Mouse (Mus musculus) heart, embryonic 16.5 days (tissue): ENCODE data around the gene Itga9. TPM values are rescaled to one million over a fixed set of nuclear protein-coding genes. Genes with fewer than 3 reads are reported as not detected.

Experiments
- ATAC-seq: fragments of 200-750 bp; cut with Nextera tagmentation; replicated peaks from 2 replicates; pipeline ENCODE4 v1.8.0; 2017; ENCODE audit warnings: moderate number of reproducible peaks; ENCODE audit not compliant: insufficient read depth, low FRiP score; ENCODE audit errors: extremely low read depth
- H3K27ac ChIP-seq: fragments of 300-500 bp; sonication (generic); 2 replicates; pipeline ENCODE4 v1.5.1; 2014; ENCODE audit warnings: mild to moderate bottlenecking, low read length, control low read depth, moderate library complexity
- H3K27me3 ChIP-seq: fragments of 300-500 bp; sonication (generic); 2 replicates; pipeline ENCODE4 v1.6.1; 2014; ENCODE audit warnings: low read length, mixed read lengths; ENCODE audit not compliant: control insufficient read depth, insufficient read depth
- H3K36me3 ChIP-seq: fragments of 300-500 bp; sonication (generic); 2 replicates; pipeline ENCODE4 v1.6.1; 2014; ENCODE audit not compliant: control insufficient read depth, insufficient read depth
- H3K4me1 ChIP-seq: fragments of 300-500 bp; sonication (generic); 2 replicates; pipeline ENCODE4 v1.6.1; 2014; ENCODE audit warnings: low read length, mixed read lengths; ENCODE audit not compliant: control insufficient read depth, insufficient read depth
- H3K4me2 ChIP-seq: fragments of 300-500 bp; sonication (generic); 2 replicates; pipeline ENCODE4 v1.6.1; 2014; ENCODE audit warnings: low read depth, mild to moderate bottlenecking, control low read depth, low read length
- H3K4me3 ChIP-seq: fragments of 300-500 bp; sonication (generic); 2 replicates; pipeline ENCODE4 v1.5.1; 2014; ENCODE audit warnings: mild to moderate bottlenecking, control low read depth, low read length
- H3K9ac ChIP-seq: fragments of 300-500 bp; sonication (generic); 2 replicates; pipeline ENCODE4 v1.6.1; 2014; ENCODE audit warnings: low read length, control low read depth
- H3K9me3 ChIP-seq: fragments of 300-500 bp; sonication (generic); replicated peaks from 2 replicates; pipeline ENCODE4 v1.6.1; 2016; ENCODE audit warnings: low read length; ENCODE audit not compliant: control insufficient read depth
- WGBS: fragments of 180-500 bp; shearing (Covaris S2); extraction: QIAGEN DNeasy Blood & Tissue Kit; methylation state at CpG from one replicate; pipeline ENCODE4 v1.1.7; 2014; 5-methylcytosine and 5-hydroxymethylcytosine counted together
- polyA plus RNA-seq: library from polyadenylated mRNA; unstranded; fragments of >200 nt; fragmentation: Nextera tagmentation; extraction: Ambion mirVana; gene quantifications from 2 replicates; pipeline ENCODE4 v1.2.1, GENCODE M21; 2015

The Itga9 gene
- polyA plus RNA-seq, 1 experiment from 2014 or later = 3.1 TPM

- Histone ChIP-seq H3K9me3 (no peaks in the 10 kb centered on the region), H3K4me1 (peaks cover 11% of the 10 kb centered on the region), H3K36me3 (peaks cover 2% of the 10 kb centered on the region), H3K27ac (no peak overlapping the region), H3K4me3 (no peak overlapping the region), H3K4me2 (no peak overlapping the region), H3K9ac (no peak overlapping the region), H3K27me3 (no peaks in the 10 kb centered on the region)
- no peak for ATAC-seq
- WGBS = 92% methylated on average over 11 of the region's 11 CpGs
Observed at GRCm38 (mm10) chr9:118878596-118878995, 272.1 kb downstream of the Itga9 start.

DNA sequence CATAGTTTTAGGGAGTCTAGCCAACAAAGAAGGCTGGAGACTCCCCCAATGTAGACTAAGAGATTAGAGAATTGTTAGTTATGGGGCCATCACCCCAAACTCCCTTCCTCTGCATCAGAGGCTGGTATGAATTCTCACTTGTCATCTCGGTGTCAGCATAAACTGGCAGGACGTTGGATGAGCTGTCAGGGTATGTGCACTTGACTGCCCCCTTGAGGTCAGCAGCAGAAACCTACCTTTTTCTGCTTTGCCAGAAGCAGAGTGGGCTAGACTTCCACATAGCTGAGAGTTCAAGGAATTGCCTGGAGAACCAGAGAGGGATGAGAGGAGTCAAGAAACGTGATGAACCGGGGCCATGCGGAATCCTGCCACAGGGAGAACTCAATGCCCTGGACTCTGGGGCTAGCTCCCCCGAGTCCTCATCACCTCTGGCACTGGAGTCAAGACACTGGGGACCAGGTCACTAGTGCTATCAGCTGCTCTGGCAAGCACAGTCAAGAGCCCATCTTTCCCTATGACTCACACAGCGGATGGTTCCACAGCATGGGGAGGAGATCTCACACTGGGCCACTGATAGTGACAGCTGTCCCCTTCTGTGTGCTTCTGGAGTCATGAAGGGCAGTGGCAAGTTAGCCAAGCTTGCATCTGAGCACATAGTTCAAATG, 274.9 kb downstream of the Itga9 start:
- WGBS = 75% methylated on average over 7 of the region's 7 CpGs
- H3K36me3 ChIP-seq = 0 out of 2 replicates have a peak, but pooled peaks cover 3% of the 10 kb centered on the region

GRCm38 (mm10) chr9:118881946-118882284, 275.4 kb downstream of the Itga9 start:
- WGBS = 75% methylated on average over 6 of the region's 6 CpGs
- ATAC-seq = no peak
- Histone ChIP-seq H3K9me3 (no peaks in the 10 kb centered on the region), H3K27ac (no peak overlapping the region), H3K4me1 (peaks cover 8% of the 10 kb centered on the region), H3K36me3 (0 out of 2 replicates have a peak, but pooled peaks cover 3% of the 10 kb centered on the region), H3K27me3 (no peaks in the 10 kb centered on the region), H3K4me2 (no peak overlapping the region), H3K4me3 (no peak overlapping the region), H3K9ac (no peak overlapping the region)

More for the DNA sequence above, 274.9 kb downstream of the Itga9 start:
- Histone ChIP-seq H3K9me3 (no peaks in the 10 kb centered on the region), H3K4me3 (no peak overlapping the region), H3K4me1 (peaks cover 11% of the 10 kb centered on the region), H3K27ac (no peak overlapping the region), H3K9ac (no peak overlapping the region), H3K4me2 (no peak overlapping the region), H3K27me3 (no peaks in the 10 kb centered on the region)
- no peak for ATAC-seq

DNA sequence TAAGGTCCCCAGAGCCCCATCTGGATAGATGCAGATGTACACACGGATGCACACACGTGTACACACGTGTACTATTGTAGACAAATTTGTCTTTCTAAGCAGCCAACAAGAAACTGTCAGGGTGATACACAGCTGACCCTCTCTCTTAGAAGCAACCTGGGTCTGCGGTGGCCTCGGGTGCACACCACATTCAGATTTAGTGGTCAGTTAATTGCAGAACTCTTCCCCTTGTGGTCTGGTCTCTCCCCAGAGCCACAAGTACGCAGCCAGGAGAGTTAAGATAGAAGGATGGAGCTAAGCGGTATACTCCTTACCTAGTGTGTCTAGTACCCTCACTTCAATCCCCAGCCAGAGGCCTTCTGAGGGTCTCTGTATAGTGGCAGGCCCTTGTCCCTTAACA, 276.7 kb downstream of the Itga9 start:
- no peak for ATAC-seq
- H3K27ac ChIP-seq = no peak overlapping the region
- H3K27me3 ChIP-seq = no peaks in the 10 kb centered on the region
- H3K36me3 ChIP-seq = 0 out of 2 replicates have a peak, but pooled peaks cover 3% of the 10 kb centered on the region
- 86% methylated on average over 7 of the region's 7 CpGs for WGBS
- no peaks in the 10 kb centered on the region for H3K9me3 ChIP-seq
- no peak overlapping the region for H3K9ac ChIP-seq
- H3K4me3 ChIP-seq = no peak overlapping the region
- no peak overlapping the region for H3K4me2 ChIP-seq
- no peaks in the 10 kb centered on the region for H3K4me1 ChIP-seq

GRCm38 (mm10) chr9:118885785-118886184, 279.3 kb downstream of the Itga9 start:
- no peak overlapping the region for H3K27ac ChIP-seq
- H3K36me3 ChIP-seq = 0 out of 2 replicates have a peak, but pooled peaks cover 3% of the 10 kb centered on the region
- no peak overlapping the region for H3K9ac ChIP-seq
- 64% methylated on average over 6 of the region's 6 CpGs for WGBS
- H3K27me3 ChIP-seq = no peaks in the 10 kb centered on the region
- no peaks in the 10 kb centered on the region for H3K9me3 ChIP-seq
- H3K4me3 ChIP-seq = no peak overlapping the region
- ATAC-seq = no peak
- H3K4me2 ChIP-seq = no peak overlapping the region
- H3K4me1 ChIP-seq = no peaks in the 10 kb centered on the region; the same call in 1 of the 2 replicates

DNA sequence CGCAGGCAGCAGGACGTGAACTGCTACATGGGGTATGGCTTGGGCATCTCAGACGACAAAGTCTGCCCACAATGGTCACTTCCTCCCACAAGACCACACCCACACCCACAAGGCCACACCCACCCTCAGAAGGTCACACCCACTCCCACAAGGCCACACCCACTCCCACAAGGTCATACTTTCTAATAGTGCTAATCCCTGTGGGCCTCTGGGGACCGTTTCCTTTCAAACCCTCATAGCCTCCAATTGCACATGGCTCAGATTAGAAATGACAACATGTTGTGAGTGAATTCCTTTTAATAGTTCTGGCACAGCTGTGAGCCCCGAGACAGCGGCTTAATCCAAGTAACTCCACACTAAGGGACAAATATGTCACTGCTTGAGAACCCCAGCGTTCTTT, 280.7 kb downstream of the Itga9 start:
- Histone ChIP-seq H3K4me3 (no peak overlapping the region), H3K36me3 (0 out of 2 replicates have a peak, but pooled peaks cover 3% of the 10 kb centered on the region), H3K4me1 (no peaks in the 10 kb centered on the region; the same call in 1 of the 2 replicates), H3K9ac (no peak overlapping the region), H3K9me3 (no peaks in the 10 kb centered on the region), H3K4me2 (no peak overlapping the region), H3K27me3 (no peaks in the 10 kb centered on the region), H3K27ac (no peak overlapping the region)
- 80% methylated on average over 7 of the region's 7 CpGs for WGBS
- ATAC-seq = no peak

DNA sequence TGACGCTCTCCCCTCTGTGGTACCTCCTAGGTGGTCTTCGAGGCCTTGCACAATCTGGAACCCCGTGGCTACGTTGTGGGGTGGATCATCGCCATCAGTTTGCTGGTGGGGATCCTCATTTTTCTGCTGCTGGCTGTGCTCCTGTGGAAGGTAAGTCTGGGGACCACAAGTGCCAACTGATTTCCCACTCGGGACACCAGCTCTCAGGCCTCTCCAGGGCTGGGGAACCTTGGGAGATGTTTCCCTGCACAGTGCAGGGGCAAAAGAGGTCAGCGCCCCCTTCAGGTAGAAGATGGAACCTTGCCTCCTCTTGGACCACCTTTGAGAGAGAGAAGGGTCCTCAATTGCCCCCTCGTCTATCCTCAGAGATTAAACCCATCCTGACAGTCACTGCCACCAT, 281.2 kb downstream of the Itga9 start:
- no peak for ATAC-seq
- no peaks in the 10 kb centered on the region for H3K27me3 ChIP-seq
- peaks cover 5% of the 10 kb centered on the region; the same call in 1 of the 2 replicates for H3K36me3 ChIP-seq
- no peaks in the 10 kb centered on the region; the same call in 1 of the 2 replicates for H3K4me1 ChIP-seq
- no peaks in the 10 kb centered on the region for H3K9me3 ChIP-seq
- H3K27ac ChIP-seq = no peak overlapping the region
- 93% methylated on average over 8 of the region's 8 CpGs for WGBS
- no peak overlapping the region for H3K4me2 ChIP-seq
- H3K9ac ChIP-seq = no peak overlapping the region
- H3K4me3 ChIP-seq = no peak overlapping the region

DNA sequence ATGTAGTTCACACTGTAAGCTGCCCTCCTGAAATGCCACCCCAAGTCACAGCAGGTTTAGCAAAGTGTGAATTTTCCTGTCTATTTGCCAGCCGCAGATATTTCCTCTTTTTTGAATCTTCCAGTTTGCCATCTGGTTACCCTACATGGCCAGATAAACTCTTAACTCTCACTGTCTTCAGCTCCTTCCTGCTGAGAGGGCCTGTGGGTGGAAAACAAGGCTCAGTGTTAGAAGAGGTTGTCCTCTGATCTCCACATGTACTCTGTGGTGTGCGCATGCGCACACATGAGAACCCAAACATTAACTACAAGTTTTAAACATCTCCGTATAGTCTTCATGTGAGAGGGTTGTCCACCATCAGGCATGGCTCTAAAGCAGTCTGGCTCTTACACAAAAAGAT, 283.7 kb downstream of the Itga9 start:
- no peak for ATAC-seq
- Histone ChIP-seq H3K9ac (no peak overlapping the region), H3K36me3 (peaks cover 5% of the 10 kb centered on the region; the same call in 1 of the 2 replicates), H3K4me2 (no peak overlapping the region), H3K9me3 (no peaks in the 10 kb centered on the region), H3K27me3 (no peaks in the 10 kb centered on the region), H3K4me1 (no peaks in the 10 kb centered on the region; the same call in 1 of the 2 replicates), H3K4me3 (no peak overlapping the region), H3K27ac (0 out of 2 replicates have a peak overlapping the region, but pooled peaks have one; percentile 2)
- WGBS = 75% methylated on average over 4 of the region's 4 CpGs

DNA sequence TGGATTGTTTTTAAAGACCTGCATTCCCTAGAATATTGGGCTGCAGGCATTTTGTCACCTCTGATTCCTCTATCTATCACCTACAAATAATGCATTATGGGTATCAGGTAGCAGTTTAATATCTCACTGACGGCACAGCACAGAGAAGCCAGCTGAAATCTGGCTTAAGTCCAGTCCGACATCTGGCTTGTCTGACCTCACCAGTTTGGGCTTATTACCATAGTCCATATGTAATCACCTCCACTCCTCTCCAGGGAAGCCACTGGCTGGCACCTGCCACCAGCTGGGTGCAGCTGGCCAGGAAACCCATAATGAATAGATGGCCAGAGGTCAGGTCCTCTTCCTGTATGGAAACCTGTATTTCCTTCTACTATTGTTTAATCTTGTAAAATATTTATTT, 284.2 kb downstream of the Itga9 start:
- H3K9ac ChIP-seq = no peak overlapping the region
- peaks cover 5% of the 10 kb centered on the region; the same call in 1 of the 2 replicates for H3K36me3 ChIP-seq
- H3K4me3 ChIP-seq = no peak overlapping the region
- no peak overlapping the region for H3K27ac ChIP-seq
- H3K4me1 ChIP-seq = no peaks in the 10 kb centered on the region; the same call in 1 of the 2 replicates
- H3K9me3 ChIP-seq = no peaks in the 10 kb centered on the region
- H3K4me2 ChIP-seq = no peak overlapping the region
- 38% methylated on average over 2 of the region's 2 CpGs for WGBS
- no peaks in the 10 kb centered on the region for H3K27me3 ChIP-seq
- no peak for ATAC-seq
